Mouse (Mus musculus): ENCODE data around the gene Lce1c.
"Not testable (repeated sequence)": the region's sequence is repeated elsewhere in the genome, so short reads cannot be mapped to it uniquely, and the experiment has no call there.

GRCm38 (mm10) chr3:92689154-92689553 is 10.1 kb downstream of the Lce1c start:
- TF ChIP-seq CTCF (IDR thresholded peaks at IDR 0.05; ENCODE audit: extremely low read depth, insufficient read depth, insufficient read length, insufficient replicate concordance); POLR2A (IDR thresholded peaks at IDR 0.05; ENCODE audit: low read depth, low read length): not testable (repeated sequence)

All from spleen, adult 2 months (tissue).